Mouse (Mus musculus) ES-Bruce4 (cell line): ENCODE data around the gene Ank3.

Experiments
- CTCF ChIP-seq: IDR thresholded peaks from one replicate; pipeline ENCODE4 v1.8.1; 2011; ENCODE audit warnings: low read depth, low read length
- POLR2A ChIP-seq: IDR thresholded peaks from one replicate; pipeline ENCODE4 v1.8.1; 2011; ENCODE audit warnings: low read length; ENCODE audit not compliant: insufficient read depth

DNA sequence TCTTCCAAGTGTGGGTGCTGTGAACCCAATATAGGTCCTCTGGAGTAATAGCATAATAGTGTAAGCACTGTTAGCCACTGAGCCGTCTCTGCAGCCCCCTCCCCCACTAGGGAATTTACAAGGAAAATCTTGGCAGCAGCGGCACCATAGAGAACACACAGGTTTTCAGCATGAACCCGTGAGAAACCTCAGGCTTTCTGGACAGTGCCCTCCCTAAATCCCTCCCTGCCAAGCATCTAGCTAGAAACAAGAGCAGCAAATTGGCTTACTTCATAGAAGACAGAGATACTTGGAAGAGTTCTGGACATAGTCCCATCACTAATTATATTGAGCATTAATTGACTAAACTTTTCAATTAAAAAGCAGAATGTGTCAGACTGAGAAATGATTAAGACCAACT lies 49.6 kb downstream of the Ank3 start:
- TF ChIP-seq POLR2A: no peak
- no peak for TF ChIP-seq CTCF
